In genomic region chr1:107481452-107481851, GRCm38 (mm10) we compare ENCODE assay signal across 8 mouse cellular contexts. TPM values are rescaled to one million over a fixed set of nuclear protein-coding genes. Genes with fewer than 3 reads are reported as not detected.
DNase-seq lines count a peak whose midpoint lies in the region; ATAC-seq lines count a peak whose summit lies in the region.

No protein-coding gene starts in this region.

- no peak overlapping the region for H3K27ac ChIP-seq in forebrain, embryonic 12.5 days
- H3K27ac ChIP-seq in neural tube, embryonic 14.5 days (ENCODE audit: low read depth, low read length): no peak overlapping the region

- no peaks in the 10 kb centered on the region for H3K36me3 ChIP-seq in forebrain, embryonic 12.5 days (replicated peaks)
- no peaks in the 10 kb centered on the region for H3K36me3 ChIP-seq in neural tube, embryonic 14.5 days (ENCODE audit: control insufficient read depth, insufficient read depth, low read length)

- 19% methylated on average over 11 of the region's 11 CpGs for WGBS in forebrain, embryonic 12.5 days
- 12% methylated on average over 11 of the region's 11 CpGs for WGBS in large intestine, adult 2 months
- WGBS in neural tube, embryonic 14.5 days: 26% methylated on average over 11 of the region's 11 CpGs

- intact Hi-C loops in heart, postnatal 14 days (cut with DNase I): loop anchor here (5.0 to 10.0 kb wide), 3 partner anchors 239 to 579 kb away; no protein-coding TSS in a partner anchor

- no peaks in the 10 kb centered on the region for H3K27me3 ChIP-seq in forebrain, embryonic 12.5 days
- H3K27me3 ChIP-seq in neural tube, embryonic 14.5 days (ENCODE audit: control insufficient read depth, insufficient read depth, low read length): no peaks in the 10 kb centered on the region

- DNase-seq in ES-CJ7 (ENCODE audit: low read depth, low spot score): peak; percentile 80
- DNase-seq in c-Kit-positive CD71-negative TER-119-negative erythroid progenitor cells, embryonic 14.5 days (ENCODE audit: low read depth): peak; percentile 81
- peak; percentile 64 to 80 for DNase-seq in heart, postnatal 14 days
- DNase-seq in large intestine, adult 2 months (ENCODE audit: low read depth, low spot score): peak; percentile 29
- DNase-seq in lung, adult 18-20 months: peak; percentile 46 to 58
- DNase-seq in testis, postnatal 14 days (ENCODE audit: low spot score): peak; percentile 10

- peak; percentile 92 for ATAC-seq in forebrain, embryonic 12.5 days (ENCODE audit: low FRiP score)
- ATAC-seq in neural tube, embryonic 14.5 days (ENCODE audit: low read depth): peak; percentile 91

- H3K4me3 ChIP-seq in forebrain, embryonic 12.5 days (replicated peaks): no peak overlapping the region
- no peak overlapping the region for H3K4me3 ChIP-seq in neural tube, embryonic 14.5 days (ENCODE audit: low read depth, low read length)

- no peak overlapping the region for H3K9ac ChIP-seq in forebrain, embryonic 12.5 days
- H3K9ac ChIP-seq in neural tube, embryonic 14.5 days (replicated peaks; ENCODE audit: low read depth, low read length): no peak overlapping the region

- H3K4me1 ChIP-seq in forebrain, embryonic 12.5 days: no peaks in the 10 kb centered on the region
- H3K4me1 ChIP-seq in neural tube, embryonic 14.5 days (ENCODE audit: control insufficient read depth, insufficient read depth, low read length): no peaks in the 10 kb centered on the region

- H3K4me2 ChIP-seq in forebrain, embryonic 12.5 days: peak overlapping the region; percentile 39
- no peak overlapping the region; the same call in 1 of the 2 replicates for H3K4me2 ChIP-seq in neural tube, embryonic 14.5 days (ENCODE audit: low read depth, low read length)

- no peaks in the 10 kb centered on the region for H3K9me3 ChIP-seq in forebrain, embryonic 12.5 days
- no peaks in the 10 kb centered on the region for H3K9me3 ChIP-seq in neural tube, embryonic 14.5 days (ENCODE audit: control insufficient read depth, low read length)

RNA-seq across cellular contexts. Expression of gene Serpinb2, which starts 29.8 kb away (rescaled TPM):
- polyA plus RNA-seq in forebrain, embryonic 12.5 days (2016; fragmentation: Nextera tagmentation; extraction: Ambion mirVana): 0.77 and 1.1 TPM in 2 replicates
- under 1 TPM; 0.57 to 0.78 TPM for total RNA-seq in heart, postnatal 14 days (2021)
- polyA plus RNA-seq in large intestine, adult 2 months (2012; rRNA removed): 0.15 and 0.36 TPM in 2 replicates
- polyA plus RNA-seq in neural tube, embryonic 14.5 days (2014; fragmentation: Nextera tagmentation; extraction: Ambion mirVana): 0.09 and 0.24 TPM in 2 replicates

Comparison
In these comparisons a context has a peak if more than half of its experiments do, and no peak if none do; other contexts are left out.
1. DNase-seq: peak in every context shown above with its lines; median percentile 81 in c-Kit-positive CD71-negative TER-119-negative erythroid progenitor cells, embryonic 14.5 days; 80 in ES-CJ7; 72 in heart, postnatal 14 days; 52 in lung, adult 18-20 months; 29 in large intestine, adult 2 months; 10 in testis, postnatal 14 days.